9 mouse cellular contexts compared by ENCODE assay signal in genomic region chr5:143047586-143047985, GRCm38 (mm10).
DNase-seq lines count a peak whose midpoint lies in the region; ATAC-seq and TF ChIP-seq lines count a peak whose summit lies in the region.
"Had no signal": no experiment of that assay in that cellular context is flagged by ENCODE, and none has a peak within 500 bp of the region (broad histone marks: within the 10 kb centered on the region; RNA-seq: fewer than 3 reads in every experiment).

No protein-coding gene starts in this region.

- no peak for ATAC-seq in liver, embryonic 12.5 days
- ATAC-seq in intestine, postnatal 0 days, result no peak
- no peak for ATAC-seq in stomach, embryonic 14.5 days (ENCODE audit: insufficient number of reproducible peaks, insufficient read depth, low FRiP score, low read depth)

- no peak for DNase-seq in cerebellum, adult 2 months
- no peak for DNase-seq in cerebellum, postnatal 4 days (ENCODE audit: low spot score in 2 of 2)
- DNase-seq in liver, result no peak
- DNase-seq in frontal cortex, postnatal 14 days (ENCODE audit: low spot score in 2 of 2), result no peak
- DNase-seq in left cerebral cortex, adult 18-20 months (ENCODE audit: low spot score in 2 of 2), result no peak
- DNase-seq: gastrocnemius, postnatal 14 days had no signal

- no peak for TF ChIP-seq CTCF in cerebellum, adult 2 months (IDR thresholded peaks at IDR 0.05; ENCODE audit: borderline replicate concordance, insufficient read depth, low read depth, low read length)
- TF ChIP-seq CTCF in intestine, postnatal 0 days (IDR thresholded peaks at IDR 0.05; ENCODE audit: low read depth), result no peak

- H3K4me1 ChIP-seq in cerebellum, adult 2 months (ENCODE audit: control insufficient read depth, insufficient read depth, low read length), result peaks cover 6% of the 10 kb centered on the region
- peaks cover 84% of the 10 kb centered on the region for H3K4me1 ChIP-seq in liver, embryonic 12.5 days
- peaks cover 8% of the 10 kb centered on the region; the same call in 1 of the 2 replicates for H3K4me1 ChIP-seq in intestine, postnatal 0 days (replicated peaks; ENCODE audit: control insufficient read depth, insufficient read depth, low read length)
- peaks cover 19% of the 10 kb centered on the region for H3K4me1 ChIP-seq in stomach, embryonic 14.5 days (ENCODE audit: control insufficient read depth, insufficient read depth, low read length)

- H3K4me2 ChIP-seq in liver, embryonic 12.5 days, result no peak overlapping the region
- no peak overlapping the region for H3K4me2 ChIP-seq in intestine, postnatal 0 days (replicated peaks; ENCODE audit: low read depth)
- no peak overlapping the region for H3K4me2 ChIP-seq in stomach, embryonic 14.5 days (replicated peaks; ENCODE audit: low read depth, low read length)

- no peaks in the 10 kb centered on the region for H3K27me3 ChIP-seq in cerebellum, adult 2 months (ENCODE audit: control insufficient read depth, insufficient read depth, low read length)
- H3K27me3 ChIP-seq in liver, embryonic 12.5 days (replicated peaks), result no peaks in the 10 kb centered on the region
- no peaks in the 10 kb centered on the region for H3K27me3 ChIP-seq in intestine, postnatal 0 days (replicated peaks; ENCODE audit: control insufficient read depth, insufficient read depth, low read length)
- no peaks in the 10 kb centered on the region for H3K27me3 ChIP-seq in stomach, embryonic 14.5 days (ENCODE audit: control insufficient read depth, insufficient read depth, low read length)

- peaks cover 87% of the 10 kb centered on the region for H3K36me3 ChIP-seq in liver, embryonic 12.5 days
- peaks cover 24% of the 10 kb centered on the region; the same call in 1 of the 2 replicates for H3K36me3 ChIP-seq in intestine, postnatal 0 days (ENCODE audit: control insufficient read depth, insufficient read depth)
- peaks cover 7% of the 10 kb centered on the region; the same call in 1 of the 2 replicates for H3K36me3 ChIP-seq in stomach, embryonic 14.5 days (ENCODE audit: control insufficient read depth, insufficient read depth, low read length)

- TF ChIP-seq POLR2A in cerebellum, adult 2 months (IDR thresholded peaks at IDR 0.05; ENCODE audit: borderline replicate concordance, insufficient read depth, low read length), result no peak

- no peak overlapping the region for H3K4me3 ChIP-seq in cerebellum, adult 2 months (replicated peaks; ENCODE audit: insufficient read depth, low read depth, low read length)
- no peak overlapping the region for H3K4me3 ChIP-seq in liver, embryonic 12.5 days
- H3K4me3 ChIP-seq in intestine, postnatal 0 days (ENCODE audit: low read depth, low read length), result no peak overlapping the region
- H3K4me3 ChIP-seq in stomach, embryonic 14.5 days (ENCODE audit: low read depth, low read length), result no peak overlapping the region

- H3K9me3 ChIP-seq in liver, embryonic 12.5 days (replicated peaks), result no peaks in the 10 kb centered on the region
- no peaks in the 10 kb centered on the region for H3K9me3 ChIP-seq in intestine, postnatal 0 days (ENCODE audit: control insufficient read depth)
- no peaks in the 10 kb centered on the region for H3K9me3 ChIP-seq in stomach, embryonic 14.5 days (ENCODE audit: control insufficient read depth, low read depth, low read length)

- WGBS in cerebellum, adult 2 months, result 92% methylated on average over 1 of the region's 1 CpGs
- 85% methylated on average over 1 of the region's 1 CpGs for WGBS in liver, embryonic 12.5 days (ENCODE audit: insufficient replicate concordance)
- WGBS in intestine, postnatal 0 days, result 96% methylated on average over 1 of the region's 1 CpGs
- 90% methylated on average over 1 of the region's 1 CpGs for WGBS in stomach, embryonic 14.5 days

- peak overlapping the region; percentile 39; the same call in 1 of the 2 replicates for H3K27ac ChIP-seq in cerebellum, adult 2 months (ENCODE audit: insufficient read depth, low read length)
- H3K27ac ChIP-seq in liver, embryonic 12.5 days, result peak overlapping the region; percentile 83
- peak overlapping the region; percentile 9; the same call in 1 of the 2 replicates for H3K27ac ChIP-seq in intestine, postnatal 0 days (ENCODE audit: low read depth, low read length)
- H3K27ac ChIP-seq in stomach, embryonic 14.5 days (ENCODE audit: low read length), result peak overlapping the region; percentile 91; the same call in 1 of the 2 replicates

- 0 out of 2 replicates have a peak overlapping the region, but pooled peaks have one; percentile 4 for H3K9ac ChIP-seq in liver, embryonic 12.5 days
- no peak overlapping the region for H3K9ac ChIP-seq in intestine, postnatal 0 days (ENCODE audit: low read depth, low read length)
- H3K9ac ChIP-seq in stomach, embryonic 14.5 days (replicated peaks; ENCODE audit: low read depth, low read length), result no peak overlapping the region

Comparison
In these comparisons a context has a peak if more than half of its experiments do, and no peak if none do; other contexts are left out.
1. H3K27ac ChIP-seq: peak in every context shown above with its lines; median percentile 91 in stomach, embryonic 14.5 days; 83 in liver, embryonic 12.5 days; 39 in cerebellum, adult 2 months; 9 in intestine, postnatal 0 days.